Mouse (Mus musculus) induced T-regulatory cell, adult 2 months (primary cell): Measurements from ENCODE around the gene Bicral.

ENCODE experiments used
- DNase-seq: peaks from one replicate; pipeline ENCODE4 v3.0.0-alpha.2; 2012; ENCODE audit warnings: low read depth

Gene Bicral

GRCm38 (mm10) chr17:46857903-46858748, at the start of gene Bicral:
Bicral (minus strand) TSS chr17:46858482.
- peak; percentile 83 for DNase-seq

GRCm38 (mm10) chr17:46903876-46904490, 45.7 kb upstream of the Bicral start:
- DNase-seq: peak; percentile 87

GRCm38 (mm10) chr17:46900941-46901340, 42.7 kb upstream of the Bicral start:
- no peak for DNase-seq

GRCm38 (mm10) chr17:46897221-46897950, 39.1 kb upstream of the Bicral start:
- no peak for DNase-seq

GRCm38 (mm10) chr17:46895426-46895825, 37.1 kb upstream of the Bicral start:
- no peak for DNase-seq

GRCm38 (mm10) chr17:46890843-46891594, 32.7 kb upstream of the Bicral start:
- DNase-seq: no peak

GRCm38 (mm10) chr17:46890116-46890815, 32.0 kb upstream of the Bicral start, which contains the start of gene Tbcc:
Tbcc (plus strand) TSS chr17:46890684.
- DNase-seq: peak; percentile 99

GRCm38 (mm10) chr17:46889450-46890084, 31.3 kb upstream of the Bicral start:
- DNase-seq: peak; percentile 79

GRCm38 (mm10) chr17:46888511-46889212, 30.4 kb upstream of the Bicral start:
- DNase-seq: peak; percentile 87

GRCm38 (mm10) chr17:46885910-46886643, 27.8 kb upstream of the Bicral start:
- no peak for DNase-seq

GRCm38 (mm10) chr17:46885218-46885909, 27.1 kb upstream of the Bicral start:
- DNase-seq: no peak

GRCm38 (mm10) chr17:46884766-46885165, 26.5 kb upstream of the Bicral start:
- DNase-seq: no peak

- DNase-seq: no peak
Observed at GRCm38 (mm10) chr17:46883107-46883506, 24.8 kb upstream of the Bicral start.

GRCm38 (mm10) chr17:46881728-46882127, 23.4 kb upstream of the Bicral start:
- DNase-seq: no peak

GRCm38 (mm10) chr17:46880322-46880721, 22.0 kb upstream of the Bicral start:
- DNase-seq: no peak

GRCm38 (mm10) chr17:46879841-46880311, 21.6 kb upstream of the Bicral start:
- peak; percentile 88 for DNase-seq

GRCm38 (mm10) chr17:46877061-46877460, 18.8 kb upstream of the Bicral start:
- no peak for DNase-seq

- no peak for DNase-seq
Observed at GRCm38 (mm10) chr17:46876371-46876950, 18.2 kb upstream of the Bicral start.
